Mouse (Mus musculus) midbrain, embryonic 14.5 days (tissue): ENCODE data around the gene Psat1. TPM values are rescaled to one million over a fixed set of nuclear protein-coding genes. Genes with fewer than 3 reads are reported as not detected.

Experiments used
- ATAC-seq: fragments of 200-750 bp; cut with Nextera tagmentation; 2 replicates; pipeline ENCODE4 v1.8.0; 2017; ENCODE audit warnings: moderate number of reproducible peaks, moderate library complexity; ENCODE audit not compliant: low FRiP score, low TSS enrichment
- DNase-seq: peaks from one replicate; pipeline ENCODE4 v3.0.0-alpha.2; 2015
- H3K27ac ChIP-seq: fragments of 300-500 bp; sonication (generic); replicated peaks from 2 replicates; pipeline ENCODE4 v1.5.1; 2014; ENCODE audit warnings: mild to moderate bottlenecking, low read depth, low read length, moderate library complexity
- H3K27me3 ChIP-seq: fragments of 300-500 bp; sonication (generic); 2 replicates; pipeline ENCODE4 v1.6.1; 2014; ENCODE audit warnings: low read length, control low read depth, mixed read lengths; ENCODE audit not compliant: control insufficient read depth, insufficient read depth
- H3K36me3 ChIP-seq: fragments of 300-500 bp; sonication (generic); 2 replicates; pipeline ENCODE4 v1.6.1; 2014; ENCODE audit warnings: low read length, control low read depth; ENCODE audit not compliant: control insufficient read depth, insufficient read depth
- H3K4me1 ChIP-seq: fragments of 300-500 bp; sonication (generic); 2 replicates; pipeline ENCODE4 v1.6.1; 2014; ENCODE audit warnings: mild to moderate bottlenecking, antibody characterized with exemption, low read length, control low read depth; ENCODE audit not compliant: control insufficient read depth, insufficient read depth
- H3K4me2 ChIP-seq: fragments of 300-500 bp; sonication (generic); 2 replicates; pipeline ENCODE4 v1.6.1; 2014; ENCODE audit warnings: mild to moderate bottlenecking, low read length, moderate library complexity
- H3K4me3 ChIP-seq: fragments of 300-500 bp; sonication (generic); replicated peaks from 2 replicates; pipeline ENCODE4 v1.5.1; 2014; ENCODE audit warnings: low read depth, low read length
- H3K9ac ChIP-seq: fragments of 300-500 bp; sonication (generic); replicated peaks from 2 replicates; pipeline ENCODE4 v1.6.1; 2014; ENCODE audit warnings: mild to moderate bottlenecking, low read length, moderate library complexity
- H3K9me3 ChIP-seq: fragments of 300-500 bp; sonication (generic); 2 replicates; pipeline ENCODE4 v1.6.1; 2016; ENCODE audit warnings: low read length, control low read depth, mixed read lengths; ENCODE audit not compliant: control insufficient read depth
- WGBS: fragments of 180-500 bp; shearing (Covaris S2); extraction: QIAGEN DNeasy Blood & Tissue Kit; methylation state at CpG from one replicate; pipeline ENCODE4 v1.1.7; 2014; 5-methylcytosine and 5-hydroxymethylcytosine counted together
- polyA plus RNA-seq: library from polyadenylated mRNA; unstranded; fragments of >200 nt; fragmentation: Nextera tagmentation; extraction: Ambion mirVana; gene quantifications from 2 replicates; pipeline ENCODE4 v1.2.1, GENCODE M21; 2014

Gene Psat1
- polyA plus RNA-seq, 1 experiment from 2014 or later, result 137 TPM

GRCm38 (mm10) chr19:15965082-15965481 is 17.9 kb upstream of the Psat1 start:
- Histone ChIP-seq H3K27me3 (no peaks in the 10 kb centered on the region), H3K27ac (no peak overlapping the region), H3K9ac (no peak overlapping the region), H3K36me3 (peaks cover 72% of the 10 kb centered on the region), H3K9me3 (no peaks in the 10 kb centered on the region), H3K4me2 (no peak overlapping the region), H3K4me3 (no peak overlapping the region), H3K4me1 (no peaks in the 10 kb centered on the region)
- ATAC-seq (peak; percentile 55; the same call in 1 of the 2 replicates), DNase-seq (peak; percentile 83)
- 48% methylated on average over 3 of the region's 3 CpGs for WGBS

GRCm38 (mm10) chr19:15964533-15964932 is 17.4 kb upstream of the Psat1 start:
- Histone ChIP-seq H3K4me2 (no peak overlapping the region), H3K27me3 (no peaks in the 10 kb centered on the region), H3K4me1 (no peaks in the 10 kb centered on the region), H3K9me3 (no peaks in the 10 kb centered on the region), H3K27ac (no peak overlapping the region), H3K4me3 (no peak overlapping the region), H3K36me3 (peaks cover 70% of the 10 kb centered on the region), H3K9ac (no peak overlapping the region)
- ATAC-seq (no peak), DNase-seq (no peak)
- WGBS, result 95% methylated on average over 7 of the region's 7 CpGs

GRCm38 (mm10) chr19:15963011-15963695 is 16.0 kb upstream of the Psat1 start:
- peaks cover 69% of the 10 kb centered on the region for H3K36me3 ChIP-seq
- H3K4me1 ChIP-seq, result no peaks in the 10 kb centered on the region
- H3K27me3 ChIP-seq, result no peaks in the 10 kb centered on the region
- ATAC-seq (no peak), DNase-seq (no peak)
- H3K27ac ChIP-seq, result no peak overlapping the region
- WGBS, result 90% methylated on average over 17 of the region's 17 CpGs
- H3K9ac ChIP-seq, result no peak overlapping the region
- no peak overlapping the region for H3K4me3 ChIP-seq
- H3K9me3 ChIP-seq, result no peaks in the 10 kb centered on the region
- no peak overlapping the region for H3K4me2 ChIP-seq

GRCm38 (mm10) chr19:15962313-15962712 is 15.2 kb upstream of the Psat1 start:
- no peak overlapping the region for H3K4me2 ChIP-seq
- H3K4me1 ChIP-seq, result no peaks in the 10 kb centered on the region
- ATAC-seq (no peak), DNase-seq (no peak)
- peaks cover 67% of the 10 kb centered on the region for H3K36me3 ChIP-seq
- H3K27ac ChIP-seq, result no peak overlapping the region
- WGBS, result 94% methylated on average over 13 of the region's 13 CpGs
- no peaks in the 10 kb centered on the region for H3K9me3 ChIP-seq
- no peak overlapping the region for H3K4me3 ChIP-seq
- no peak overlapping the region for H3K9ac ChIP-seq
- H3K27me3 ChIP-seq, result no peaks in the 10 kb centered on the region

GRCm38 (mm10) chr19:15950225-15950624 is 3.1 kb upstream of the Psat1 start:
- no peak overlapping the region for H3K4me3 ChIP-seq
- no peak overlapping the region for H3K27ac ChIP-seq
- no peaks in the 10 kb centered on the region for H3K9me3 ChIP-seq
- 75% methylated on average over 3 of the region's 3 CpGs for WGBS
- DNase-seq (no peak), ATAC-seq (no peak)
- peaks cover 14% of the 10 kb centered on the region for H3K36me3 ChIP-seq
- H3K4me1 ChIP-seq, result no peaks in the 10 kb centered on the region
- H3K9ac ChIP-seq, result no peak overlapping the region
- no peaks in the 10 kb centered on the region for H3K27me3 ChIP-seq
- H3K4me2 ChIP-seq, result no peak overlapping the region

- Histone ChIP-seq H3K9me3 (no peaks in the 10 kb centered on the region), H3K4me1 (no peaks in the 10 kb centered on the region), H3K36me3 (peaks cover 6% of the 10 kb centered on the region; the same call in 1 of the 2 replicates), H3K4me2 (no peak overlapping the region), H3K27ac (no peak overlapping the region), H3K27me3 (no peaks in the 10 kb centered on the region), H3K9ac (no peak overlapping the region), H3K4me3 (no peak overlapping the region)
- DNase-seq (no peak), ATAC-seq (no peak)
- 75% methylated on average over 1 of the region's 1 CpGs for WGBS
Measured at GRCm38 (mm10) chr19:15948867-15949266, 1.7 kb upstream of the Psat1 start.

GRCm38 (mm10) chr19:15948426-15948825 is 1.3 kb upstream of the Psat1 start:
- Histone ChIP-seq H3K4me2 (no peak overlapping the region), H3K36me3 (peaks cover 4% of the 10 kb centered on the region; the same call in 1 of the 2 replicates), H3K27ac (no peak overlapping the region), H3K4me1 (no peaks in the 10 kb centered on the region), H3K9me3 (no peaks in the 10 kb centered on the region), H3K9ac (no peak overlapping the region), H3K4me3 (no peak overlapping the region), H3K27me3 (no peaks in the 10 kb centered on the region)
- DNase-seq (no peak), ATAC-seq (no peak)
- 93% methylated on average over 7 of the region's 7 CpGs for WGBS

- no peaks in the 10 kb centered on the region for H3K36me3 ChIP-seq
- no peak; the same call in 1 of the 2 replicates for ATAC-seq
- whole genome bisulfite sequencing, result 74% methylated on average over 10 of the region's 10 CpGs
Measured at GRCm38 (mm10) chr19:15946663-15947062, 474 bp downstream of the Psat1 start.

GRCm38 (mm10) chr19:15943117-15943423 is 4.1 kb downstream of the Psat1 start:
- Histone ChIP-seq H3K9ac (no peak overlapping the region), H3K27ac (no peak overlapping the region), H3K27me3 (no peaks in the 10 kb centered on the region), H3K4me3 (no peak overlapping the region), H3K4me1 (no peaks in the 10 kb centered on the region), H3K36me3 (no peaks in the 10 kb centered on the region), H3K9me3 (no peaks in the 10 kb centered on the region), H3K4me2 (no peak overlapping the region)
- 66% methylated on average over 7 of the region's 7 CpGs for WGBS
- no peak for ATAC-seq
- DNase-seq, result no peak

More at GRCm38 (mm10) chr19:15946663-15947062, 474 bp downstream of the Psat1 start:
- Histone ChIP-seq H3K4me3 (no peak overlapping the region), H3K27ac (no peak overlapping the region), H3K27me3 (no peaks in the 10 kb centered on the region), H3K4me1 (no peaks in the 10 kb centered on the region), H3K9ac (no peak overlapping the region), H3K9me3 (no peaks in the 10 kb centered on the region), H3K4me2 (no peak overlapping the region)
- no peak for DNase-seq
